Mouse (Mus musculus): ENCODE results near the gene Gm7029. TPM values are rescaled to one million over a fixed set of nuclear protein-coding genes. Genes with fewer than 3 reads are reported as not detected.

The Gm7029 gene
- total and polyA plus RNA-seq, 3 experiments: not detected

GRCm38 (mm10) chr17:33844196-33844595 lies 29.4 kb upstream of the Gm7029 start:
- TF ChIP-seq ZMIZ1 (IDR thresholded peaks at IDR 0.05; ENCODE audit: low read depth, low read length) (no peak), EP300 (IDR thresholded peaks at IDR 0.05; ENCODE audit: low read depth in 1 of 2, low read length in 2 of 2) (no peak), ZKSCAN1 (IDR thresholded peaks at IDR 0.05; ENCODE audit: low read depth, low read length) (no peak)
- Histone ChIP-seq H3K9me3 (replicated peaks; ENCODE audit: insufficient read depth, low read length) (no peaks in the 10 kb centered on the region), H3K4me1 (ENCODE audit: control insufficient read depth in 1 of 2, insufficient read depth in 2 of 2, low read length in 2 of 2) (peaks cover 2 to 11% of the 10 kb centered on the region in 2 experiments; a peak in 3 of 4 replicates), H3K4me3 (ENCODE audit: control insufficient read depth in 1 of 2, insufficient read depth in 1 of 2, low read depth in 2 of 2, low read length in 2 of 2) (no peak overlapping the region; a peak in 1 of 4 replicates), H3K79me2 (ENCODE audit: control insufficient read depth, insufficient read depth, low read length, poor library complexity) (peaks cover 4% of the 10 kb centered on the region; the same call in 1 of the 2 replicates), H3K27ac (ENCODE audit: control insufficient read depth, low read depth, low read length) (no peak overlapping the region), H3K36me3 (ENCODE audit: control insufficient read depth in 1 of 2, insufficient read depth in 2 of 2, low read length in 2 of 2) (peaks cover 0 to 10% of the 10 kb centered on the region in 2 experiments; a peak in 2 of 4 replicates), H3K27me3 (ENCODE audit: control insufficient read depth in 1 of 2, insufficient read depth in 2 of 2, low read length in 2 of 2) (no peaks in the 10 kb centered on the region), H3K9ac (ENCODE audit: control insufficient read depth, low read depth, low read length, poor library complexity, severe bottlenecking) (no peak overlapping the region)
- no peak for DNase-seq (ENCODE audit: low read depth, low spot score)

- H3K27me3 ChIP-seq (ENCODE audit: control insufficient read depth in 1 of 2, insufficient read depth in 2 of 2, low read length in 2 of 2): no peaks in the 10 kb centered on the region
- peaks cover 0 to 6% of the 10 kb centered on the region in 2 experiments; a peak in 1 of 4 replicates for H3K4me1 ChIP-seq (ENCODE audit: control insufficient read depth in 1 of 2, insufficient read depth in 2 of 2, low read length in 2 of 2)
- no peaks in the 10 kb centered on the region for H3K9me3 ChIP-seq (replicated peaks; ENCODE audit: insufficient read depth, low read length)
- H3K27ac ChIP-seq (ENCODE audit: control insufficient read depth, low read depth, low read length): no peak overlapping the region
- peaks cover 0 to 2% of the 10 kb centered on the region in 2 experiments; a peak in 1 of 4 replicates for H3K36me3 ChIP-seq (ENCODE audit: control insufficient read depth in 1 of 2, insufficient read depth in 2 of 2, low read length in 2 of 2)
- H3K4me3 ChIP-seq (ENCODE audit: control insufficient read depth in 1 of 2, insufficient read depth in 1 of 2, low read depth in 2 of 2, low read length in 2 of 2): no peak overlapping the region
- peaks cover 4% of the 10 kb centered on the region; the same call in 1 of the 2 replicates for H3K79me2 ChIP-seq (ENCODE audit: control insufficient read depth, insufficient read depth, low read length, poor library complexity)
- TF ChIP-seq BHLHE40 (IDR thresholded peaks at IDR 0.05; ENCODE audit: borderline replicate concordance, low read depth, low read length): no peak
- no peak for TF ChIP-seq ETS1 (IDR thresholded peaks at IDR 0.05; ENCODE audit: low read depth, low read length)
- TF ChIP-seq ZNF384 (IDR thresholded peaks at IDR 0.05; ENCODE audit: low read depth, low read length): no peak
- no peak for TF ChIP-seq USF2 (IDR thresholded peaks at IDR 0.05; ENCODE audit: borderline replicate concordance in 1 of 2, insufficient read depth in 1 of 2, low read depth in 1 of 2, low read length in 2 of 2)
- no peak for TF ChIP-seq MXI1 (IDR thresholded peaks at IDR 0.05; ENCODE audit: low read depth, low read length)
- TF ChIP-seq ELF1 (IDR thresholded peaks at IDR 0.05; ENCODE audit: low read depth, low read length): no peak
- TF ChIP-seq SIN3A (IDR thresholded peaks at IDR 0.05; ENCODE audit: low read length): no peak
- no peak for TF ChIP-seq GABPA (IDR thresholded peaks at IDR 0.05; ENCODE audit: low read depth, low read length)
- TF ChIP-seq SMC3 (IDR thresholded peaks at IDR 0.05; ENCODE audit: low read depth, low read length): no peak
- TF ChIP-seq MAZ (IDR thresholded peaks at IDR 0.05; ENCODE audit: low read depth, low read length): no peak
- TF ChIP-seq CHD2 (IDR thresholded peaks at IDR 0.05; ENCODE audit: low read length): no peak
- no peak for TF ChIP-seq TBP (IDR thresholded peaks at IDR 0.05; ENCODE audit: low read depth, low read length)
- DNase-seq (ENCODE audit: low read depth, low spot score): no peak
- no peak overlapping the region for H3K9ac ChIP-seq (ENCODE audit: control insufficient read depth, low read depth, low read length, poor library complexity, severe bottlenecking)
These were observed 25.5 kb upstream of the Gm7029 start for GRCm38 (mm10) chr17:33848139-33848538.

- TF ChIP-seq SIN3A (IDR thresholded peaks at IDR 0.05; ENCODE audit: low read length) (no peak), KAT2A (conservative IDR thresholded peaks at IDR 0.05; ENCODE audit: low read depth, low read length) (no peak), TCF12 (IDR thresholded peaks at IDR 0.05; ENCODE audit: low read depth, low read length) (no peak), ZC3H11A (IDR thresholded peaks at IDR 0.05; ENCODE audit: low read depth, low read length) (no peak), RAD21 (IDR thresholded peaks at IDR 0.05; ENCODE audit: low read depth, low read length) (no peak), POLR2AphosphoS5 (IDR thresholded peaks at IDR 0.05; ENCODE audit: borderline replicate concordance, low read depth, low read length) (no peak), CHD1 (IDR thresholded peaks at IDR 0.05; ENCODE audit: low read depth, low read length) (no peak), USF2 (IDR thresholded peaks at IDR 0.05; ENCODE audit: borderline replicate concordance in 1 of 2, insufficient read depth in 1 of 2, low read depth in 1 of 2, low read length in 2 of 2) (no peak)
- Histone ChIP-seq H3K9me3 (replicated peaks; ENCODE audit: insufficient read depth, low read length) (no peaks in the 10 kb centered on the region), H3K4me3 (ENCODE audit: control insufficient read depth in 1 of 2, insufficient read depth in 1 of 2, low read depth in 2 of 2, low read length in 2 of 2) (no peak overlapping the region), H3K4me1 (ENCODE audit: control insufficient read depth in 1 of 2, insufficient read depth in 2 of 2, low read length in 2 of 2) (no peaks in the 10 kb centered on the region), H3K79me2 (ENCODE audit: control insufficient read depth, insufficient read depth, low read length, poor library complexity) (no peaks in the 10 kb centered on the region), H3K27me3 (ENCODE audit: control insufficient read depth in 1 of 2, insufficient read depth in 2 of 2, low read length in 2 of 2) (no peaks in the 10 kb centered on the region), H3K36me3 (ENCODE audit: control insufficient read depth in 1 of 2, insufficient read depth in 2 of 2, low read length in 2 of 2) (no peaks in the 10 kb centered on the region), H3K9ac (ENCODE audit: control insufficient read depth, low read depth, low read length, poor library complexity, severe bottlenecking) (no peak overlapping the region), H3K27ac (ENCODE audit: control insufficient read depth, low read depth, low read length) (no peak overlapping the region)
- no peak for DNase-seq (ENCODE audit: low read depth, low spot score)
These were observed 22.3 kb upstream of the Gm7029 start for GRCm38 (mm10) chr17:33851331-33851730.
